Mouse (Mus musculus) liver, embryonic 14.5 days (tissue): ENCODE data around the gene Tmem253.

Experiments
- CTCF ChIP-seq: IDR thresholded peaks from 2 replicates; pipeline ENCODE4 v1.5.1; 2016; ENCODE audit warnings: antibody characterized with exemption, low read depth, control low read depth
- EP300 ChIP-seq: IDR thresholded peaks from 2 replicates; pipeline ENCODE4 v1.6.1; 2016; ENCODE audit warnings: antibody characterized with exemption, low read depth

- TF ChIP-seq CTCF (no peak), EP300 (no peak)
Measured at GRCm38 (mm10) chr14:52005141-52005540, 10.3 kb upstream of the Tmem253 start.
